Mouse (Mus musculus): ENCODE data around the gene Gen1. TPM values are rescaled to one million over a fixed set of nuclear protein-coding genes. Genes with fewer than 3 reads are reported as not detected.

Gen1 gene
- 1 to 10 TPM; 3.1 to 5.3 TPM for total RNA-seq (2023)

GRCm38 (mm10) chr12:11265382-11266281 lies at the start of gene Gen1, which contains the start of gene Smc6:
TSS of gene Gen1 (minus strand) at chr12:11265801.
TSS of gene Smc6 (plus strand) at chr12:11265886.

GRCm38 (mm10) chr12:11208872-11209271 lies 56.7 kb downstream of the Gen1 start, which contains the start of gene Msgn1:
TSS of gene Msgn1 (minus strand) at chr12:11208972.

Other genes starting within 250 kb of the Gen1 start
- gene Kcns3, start 114.7 kb downstream of the Gen1 start, total RNA-seq (2023): not detected
- not detected for gene Msgn1, start 56.8 kb downstream of the Gen1 start, total RNA-seq (2023)
- gene Smc6, start 85 bp upstream of the Gen1 start, total RNA-seq (2023): 100 to 1,000 TPM; 147 to 149 TPM
- not detected for gene Vsnl1, start 170.8 kb upstream of the Gen1 start, total RNA-seq (2023)
- not detected for gene Rad51ap2, start 190.3 kb upstream of the Gen1 start, total RNA-seq (2023)

All from T-cell, adult 66 days (primary cell).